Mouse (Mus musculus): ENCODE results near the gene Pde8a. TPM values are rescaled to one million over a fixed set of nuclear protein-coding genes. Genes with fewer than 3 reads are reported as not detected.
A peak's percentile ranks its signal among the peaks of the same experiment; 100 is the strongest.

Pde8a gene
- polyA plus RNA-seq, 1 experiment from 2014 or later, result 2.5 TPM

DNA sequence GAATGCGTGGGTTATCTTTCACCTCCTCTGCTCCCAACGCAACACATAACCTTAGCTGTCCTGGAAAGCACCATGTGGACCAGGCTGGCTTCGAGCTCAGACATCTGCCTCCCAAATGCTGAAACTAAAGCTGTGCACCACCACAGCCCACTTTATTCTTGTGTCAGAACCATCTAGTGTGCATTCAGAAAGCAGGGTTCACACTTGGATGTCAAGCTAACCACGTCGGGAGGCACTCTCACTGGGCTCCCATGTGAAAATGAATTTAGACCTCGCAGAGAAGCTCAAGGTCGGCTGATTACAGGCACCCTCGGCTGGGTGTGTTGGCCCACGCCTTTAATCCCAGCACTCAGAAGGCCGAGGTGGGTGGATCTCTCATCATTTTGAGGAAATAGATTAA lies 130.4 kb downstream of the Pde8a start:
- 19% methylated on average over 10 of the region's 10 CpGs for WGBS
- Histone ChIP-seq H3K27me3 (no peaks in the 10 kb centered on the region), H3K4me2 (peak overlapping the region; percentile 82), H3K36me3 (peaks cover 49% of the 10 kb centered on the region), H3K9ac (peak overlapping the region; percentile 99), H3K9me3 (no peaks in the 10 kb centered on the region), H3K4me3 (peak overlapping the region; percentile 95), H3K27ac (replicated peaks) (no peak overlapping the region), H3K4me1 (replicated peaks) (peaks cover 31% of the 10 kb centered on the region)
- no peak for ATAC-seq (ENCODE audit: low read depth)

DNA sequence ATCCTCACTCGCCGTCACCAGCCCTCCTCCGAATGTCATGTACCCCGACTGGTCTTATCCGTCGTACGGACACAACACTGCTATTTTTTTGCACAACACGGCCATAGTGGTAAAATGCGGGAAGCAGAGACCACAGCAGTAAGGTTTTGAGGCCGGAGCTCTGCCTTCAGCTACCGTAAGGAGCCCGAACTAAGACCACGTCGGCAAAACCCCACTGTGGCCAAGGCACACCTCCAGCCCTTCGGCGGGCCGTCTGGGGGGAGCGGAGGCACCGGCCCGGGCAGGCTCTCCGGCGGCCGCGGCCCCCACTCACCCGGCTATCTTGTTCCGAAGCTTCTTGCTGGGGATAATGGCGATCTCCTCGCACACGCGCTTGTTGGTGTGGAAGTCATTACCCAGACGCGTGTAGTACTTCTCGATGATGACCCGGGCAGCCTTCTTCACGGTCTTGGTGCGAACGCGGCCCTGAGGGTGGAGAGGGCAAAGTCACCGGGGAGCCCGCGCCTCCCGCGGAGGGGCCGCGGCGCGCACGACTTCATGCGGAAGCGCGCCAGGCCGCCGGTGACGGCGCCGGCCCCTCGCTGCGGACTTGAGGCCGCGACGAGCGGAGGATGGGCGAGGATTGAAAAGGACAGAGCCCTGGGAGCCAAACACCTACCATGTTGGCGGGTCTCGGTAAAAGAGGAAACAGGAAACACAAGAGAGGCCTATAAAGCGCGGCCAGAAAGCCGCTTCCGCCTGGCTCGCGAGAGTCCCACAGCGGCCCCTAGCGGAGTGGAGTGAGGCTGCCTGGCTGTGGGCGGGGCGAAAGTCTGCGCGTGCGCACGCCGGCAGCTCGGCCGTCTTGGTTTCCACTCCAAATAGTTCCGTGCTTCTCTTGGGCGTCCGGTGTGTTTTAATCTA lies 131.4 kb downstream of the Pde8a start, which contains the start of gene Rps17:
Gene Rps17 (minus strand): TSS at position 711 of the 903 bp plus-strand sequence.
- peak within 1 kb of the TSS; percentile 99 for H3K9ac ChIP-seq
- peak within 1 kb of the TSS; percentile 95 for H3K4me3 ChIP-seq
- WGBS, result under 1% methylated on average over 85 of the region's 85 CpGs
- H3K9me3 ChIP-seq, result no peaks in the 10 kb centered on the region
- peak within 1 kb of the TSS; percentile 93 for H3K27ac ChIP-seq (replicated peaks)
- H3K4me1 ChIP-seq (replicated peaks), result peaks cover 31% of the 10 kb centered on the region
- H3K4me2 ChIP-seq, result peak within 1 kb of the TSS; percentile 82
- H3K36me3 ChIP-seq, result peaks cover 40% of the 10 kb centered on the region
- peak; percentile 93 for ATAC-seq (ENCODE audit: low read depth)
- H3K27me3 ChIP-seq, result no peaks in the 10 kb centered on the region

DNA sequence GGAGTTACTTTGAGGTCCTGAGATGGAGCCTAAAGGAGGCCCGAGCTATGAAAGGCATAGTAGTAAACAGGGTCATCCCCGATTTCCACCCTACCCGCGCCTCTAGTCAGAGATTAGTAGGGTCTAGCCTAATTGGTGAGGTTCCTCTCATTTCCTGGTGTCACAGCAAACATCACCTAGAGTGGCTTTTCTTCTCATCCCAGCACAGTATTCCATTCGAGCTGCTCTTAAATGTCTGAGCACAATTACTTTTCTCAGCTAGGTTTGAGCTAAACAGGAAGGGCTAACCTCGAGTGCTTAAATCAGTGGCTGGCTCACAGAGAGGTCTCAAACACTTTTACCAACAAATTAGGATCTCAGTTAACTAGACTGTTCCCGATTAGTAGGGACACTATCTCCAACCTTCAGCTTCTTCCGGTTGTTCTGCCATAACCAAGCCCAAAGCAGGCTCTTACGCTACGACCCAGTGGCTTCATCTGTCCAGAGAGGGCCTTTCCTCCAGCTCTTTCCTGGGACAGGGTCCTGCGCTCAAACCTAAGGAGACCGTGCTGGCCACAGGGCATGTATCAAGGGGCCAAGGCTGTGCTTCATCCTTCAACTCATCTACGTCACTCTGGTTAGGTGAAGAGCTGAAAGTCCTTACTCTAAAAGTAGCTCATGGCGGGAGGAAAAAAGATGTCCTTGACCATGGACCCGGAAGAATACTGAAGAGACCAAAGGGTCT lies 132.2 kb downstream of the Pde8a start:
- H3K4me3 ChIP-seq, result peak overlapping the region; percentile 95
- no peak; the same call in 1 of the 2 replicates for ATAC-seq (ENCODE audit: low read depth)

DNA sequence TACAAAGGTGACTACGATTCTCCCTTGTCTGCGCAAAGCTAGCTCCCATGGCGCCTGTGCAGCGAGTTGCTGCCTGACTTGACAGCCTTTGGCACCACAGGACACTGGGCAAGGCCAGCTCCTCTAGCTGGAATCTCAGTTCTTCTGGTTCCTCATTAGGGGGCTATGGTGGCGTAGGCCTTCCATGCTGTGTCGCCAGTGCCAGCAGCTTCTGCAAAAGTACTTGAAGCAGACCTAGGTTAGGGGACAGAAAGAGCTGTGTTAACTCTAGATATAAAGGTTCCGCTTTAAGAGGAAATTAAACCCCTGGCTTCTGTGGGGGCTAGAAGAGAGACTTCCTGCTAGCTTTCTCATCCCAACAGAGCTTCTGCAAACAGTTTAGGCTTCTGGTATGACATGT lies 134.8 kb downstream of the Pde8a start:
- Histone ChIP-seq H3K4me3 (no peak overlapping the region), H3K27ac (replicated peaks) (no peak overlapping the region), H3K4me2 (no peak overlapping the region), H3K4me1 (replicated peaks) (peaks cover 10% of the 10 kb centered on the region), H3K36me3 (peaks cover 6% of the 10 kb centered on the region), H3K9ac (no peak overlapping the region), H3K9me3 (no peaks in the 10 kb centered on the region), H3K27me3 (no peaks in the 10 kb centered on the region)
- no peak for ATAC-seq (ENCODE audit: low read depth)
- 70% methylated on average over 7 of the region's 7 CpGs for WGBS

More for the DNA sequence above, 132.2 kb downstream of the Pde8a start:
- Histone ChIP-seq H3K4me2 (peak overlapping the region; percentile 54), H3K9ac (peak overlapping the region; percentile 73), H3K36me3 (peaks cover 32% of the 10 kb centered on the region), H3K27ac (replicated peaks) (peak overlapping the region; percentile 57; the same call in 1 of the 2 replicates), H3K4me1 (replicated peaks) (peaks cover 31% of the 10 kb centered on the region), H3K9me3 (no peaks in the 10 kb centered on the region), H3K27me3 (no peaks in the 10 kb centered on the region)
- 63% methylated on average over 15 of the region's 15 CpGs for WGBS

DNA sequence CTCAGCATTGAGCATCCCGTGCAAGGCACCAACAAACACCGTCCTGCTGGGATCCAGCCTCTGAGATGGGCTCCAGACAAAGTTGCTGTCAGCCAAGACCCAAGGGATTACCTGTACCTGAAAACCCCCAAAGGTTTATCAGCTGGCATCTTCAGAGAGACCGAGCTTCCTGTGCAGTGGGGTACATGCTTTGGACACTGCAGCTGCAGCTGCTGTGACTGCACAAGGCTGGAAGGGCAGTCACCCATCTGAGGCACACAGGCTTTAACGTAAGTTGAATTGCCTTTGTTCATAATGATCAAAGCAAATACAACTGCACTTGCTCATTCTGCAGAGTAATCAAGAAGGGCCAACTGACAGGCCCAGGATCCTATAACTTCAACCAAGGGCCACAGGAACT lies 138.4 kb downstream of the Pde8a start:
- no peak overlapping the region for H3K9ac ChIP-seq
- H3K4me2 ChIP-seq, result no peak overlapping the region
- no peak overlapping the region for H3K27ac ChIP-seq (replicated peaks)
- no peaks in the 10 kb centered on the region for H3K9me3 ChIP-seq
- H3K4me3 ChIP-seq, result no peak overlapping the region
- ATAC-seq (ENCODE audit: low read depth), result no peak
- H3K4me1 ChIP-seq (replicated peaks), result no peaks in the 10 kb centered on the region
- H3K36me3 ChIP-seq, result no peaks in the 10 kb centered on the region
- WGBS, result 79% methylated on average over 4 of the region's 4 CpGs
- H3K27me3 ChIP-seq, result no peaks in the 10 kb centered on the region

- H3K4me2 ChIP-seq, result no peak overlapping the region
- H3K9ac ChIP-seq, result no peak overlapping the region
- no peaks in the 10 kb centered on the region for H3K9me3 ChIP-seq
- no peak overlapping the region for H3K27ac ChIP-seq (replicated peaks)
- H3K27me3 ChIP-seq, result no peaks in the 10 kb centered on the region
- WGBS, result 83% methylated on average over 7 of the region's 7 CpGs
- H3K4me1 ChIP-seq (replicated peaks), result no peaks in the 10 kb centered on the region
- no peak overlapping the region for H3K4me3 ChIP-seq
- ATAC-seq (ENCODE audit: low read depth), result no peak
- H3K36me3 ChIP-seq, result no peaks in the 10 kb centered on the region
Observed at GRCm38 (mm10) chr7:81355746-81356145, 142.3 kb downstream of the Pde8a start.

GRCm38 (mm10) chr7:81356360-81356759 lies 143.0 kb downstream of the Pde8a start:
- Histone ChIP-seq H3K27ac (replicated peaks) (no peak overlapping the region), H3K36me3 (no peaks in the 10 kb centered on the region), H3K4me2 (no peak overlapping the region), H3K4me3 (no peak overlapping the region), H3K4me1 (replicated peaks) (no peaks in the 10 kb centered on the region), H3K9me3 (no peaks in the 10 kb centered on the region), H3K9ac (no peak overlapping the region), H3K27me3 (no peaks in the 10 kb centered on the region)
- no peak for ATAC-seq (ENCODE audit: low read depth)
- 90% methylated on average over 1 of the region's 1 CpGs for WGBS

DNA sequence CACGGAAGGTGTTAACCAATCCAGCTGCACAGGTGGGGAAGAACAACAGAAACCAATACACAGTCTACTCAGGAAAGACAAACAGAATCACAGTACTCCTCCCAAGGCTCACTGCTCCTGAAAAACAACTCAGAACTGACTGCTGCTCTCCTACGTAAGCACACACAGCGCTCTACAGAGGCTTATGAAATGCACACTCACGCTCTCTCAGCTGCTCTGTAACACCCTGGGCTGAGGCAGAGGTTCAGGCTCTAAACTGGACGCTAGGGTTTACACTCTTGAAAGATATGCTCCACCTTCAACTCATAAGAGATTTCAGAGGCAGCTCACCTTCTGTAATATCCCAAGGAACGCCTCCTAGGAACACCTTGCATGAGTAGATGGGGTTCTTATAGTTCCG lies 143.6 kb downstream of the Pde8a start:
- Histone ChIP-seq H3K4me3 (no peak overlapping the region), H3K27me3 (no peaks in the 10 kb centered on the region), H3K9ac (no peak overlapping the region), H3K27ac (replicated peaks) (no peak overlapping the region), H3K9me3 (no peaks in the 10 kb centered on the region), H3K4me1 (replicated peaks) (no peaks in the 10 kb centered on the region), H3K4me2 (no peak overlapping the region), H3K36me3 (no peaks in the 10 kb centered on the region)
- WGBS, result 87% methylated on average over 7 of the region's 7 CpGs
- ATAC-seq (ENCODE audit: low read depth), result no peak

GRCm38 (mm10) chr7:81367946-81368345 lies 154.6 kb downstream of the Pde8a start:
- ATAC-seq (ENCODE audit: low read depth), result no peak
- no peak overlapping the region for H3K4me2 ChIP-seq
- H3K27me3 ChIP-seq, result no peaks in the 10 kb centered on the region
- H3K27ac ChIP-seq (replicated peaks), result no peak overlapping the region
- no peak overlapping the region for H3K9ac ChIP-seq
- 76% methylated on average over 3 of the region's 3 CpGs for WGBS
- peaks cover 11% of the 10 kb centered on the region for H3K4me1 ChIP-seq (replicated peaks)
- H3K36me3 ChIP-seq, result no peaks in the 10 kb centered on the region
- no peak overlapping the region for H3K4me3 ChIP-seq
- H3K9me3 ChIP-seq, result no peaks in the 10 kb centered on the region

GRCm38 (mm10) chr7:81369724-81370123 lies 156.3 kb downstream of the Pde8a start:
- H3K9ac ChIP-seq, result no peak overlapping the region
- WGBS, result 59% methylated on average over 3 of the region's 3 CpGs
- no peak overlapping the region for H3K4me2 ChIP-seq
- no peaks in the 10 kb centered on the region for H3K36me3 ChIP-seq
- H3K4me1 ChIP-seq (replicated peaks), result peaks cover 11% of the 10 kb centered on the region
- H3K27ac ChIP-seq (replicated peaks), result no peak overlapping the region
- no peak for ATAC-seq (ENCODE audit: low read depth)
- 0 out of 2 replicates have a peak, but pooled peaks cover 3% of the 10 kb centered on the region for H3K27me3 ChIP-seq
- no peaks in the 10 kb centered on the region for H3K9me3 ChIP-seq
- H3K4me3 ChIP-seq, result no peak overlapping the region

DNA sequence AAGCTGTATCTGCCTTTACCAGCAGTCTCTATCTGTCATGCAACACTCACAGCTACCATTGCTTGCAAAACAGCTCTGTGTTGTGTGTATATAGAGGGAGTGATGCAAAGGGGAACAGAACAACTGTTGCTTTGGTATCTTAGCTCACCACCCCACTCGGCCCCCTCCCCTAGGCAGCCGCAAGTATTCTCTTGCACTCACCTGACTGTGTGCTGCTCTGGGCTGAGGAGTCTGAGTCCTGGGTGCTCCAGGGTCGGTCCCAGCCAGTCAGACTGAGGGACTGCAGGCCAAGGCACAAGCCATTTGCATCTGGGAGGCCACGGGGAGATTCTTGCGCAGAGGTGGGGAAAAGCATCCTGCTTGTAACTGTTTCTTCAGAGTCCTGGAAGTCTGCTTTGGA lies 158.4 kb downstream of the Pde8a start:
- H3K4me1 ChIP-seq (replicated peaks), result peaks cover 11% of the 10 kb centered on the region
- H3K27ac ChIP-seq (replicated peaks), result no peak overlapping the region
- H3K4me3 ChIP-seq, result peak overlapping the region; percentile 26; the same call in 1 of the 2 replicates
- H3K9me3 ChIP-seq, result no peaks in the 10 kb centered on the region
- WGBS, result 18% methylated on average over 5 of the region's 5 CpGs
- 0 out of 2 replicates have a peak, but pooled peaks cover 3% of the 10 kb centered on the region for H3K27me3 ChIP-seq
- peak; percentile 78 for ATAC-seq (ENCODE audit: low read depth)
- H3K4me2 ChIP-seq, result peak overlapping the region; percentile 51
- H3K36me3 ChIP-seq, result no peaks in the 10 kb centered on the region
- peak overlapping the region; percentile 51 for H3K9ac ChIP-seq

- Histone ChIP-seq H3K4me3 (peak overlapping the region; percentile 26), H3K4me1 (replicated peaks) (peaks cover 11% of the 10 kb centered on the region), H3K27ac (replicated peaks) (no peak overlapping the region), H3K4me2 (peak overlapping the region; percentile 51), H3K9me3 (no peaks in the 10 kb centered on the region), H3K27me3 (0 out of 2 replicates have a peak, but pooled peaks cover 3% of the 10 kb centered on the region), H3K9ac (peak overlapping the region; percentile 51), H3K36me3 (no peaks in the 10 kb centered on the region)
- WGBS, result 5% methylated on average over 13 of the region's 13 CpGs
- peak; percentile 96 for ATAC-seq (ENCODE audit: low read depth)
Observed at GRCm38 (mm10) chr7:81372337-81372920, 159.0 kb downstream of the Pde8a start.
